Mouse (Mus musculus) cerebellum, adult 2 months (tissue): ENCODE measurements around the gene Tspan9.

Experiments
- CTCF ChIP-seq: fragments of 200-500 bp; IDR thresholded peaks from 2 replicates; pipeline ENCODE4 v1.5.1; 2011; ENCODE audit warnings: low read depth, mild to moderate bottlenecking, control low read depth, low read length, moderate library complexity, borderline replicate concordance; ENCODE audit not compliant: insufficient read depth
- POLR2A ChIP-seq: fragments of 200-500 bp; IDR thresholded peaks from 2 replicates; pipeline ENCODE4 v1.6.1; 2011; ENCODE audit warnings: low read length, control low read depth, borderline replicate concordance; ENCODE audit not compliant: insufficient read depth

DNA sequence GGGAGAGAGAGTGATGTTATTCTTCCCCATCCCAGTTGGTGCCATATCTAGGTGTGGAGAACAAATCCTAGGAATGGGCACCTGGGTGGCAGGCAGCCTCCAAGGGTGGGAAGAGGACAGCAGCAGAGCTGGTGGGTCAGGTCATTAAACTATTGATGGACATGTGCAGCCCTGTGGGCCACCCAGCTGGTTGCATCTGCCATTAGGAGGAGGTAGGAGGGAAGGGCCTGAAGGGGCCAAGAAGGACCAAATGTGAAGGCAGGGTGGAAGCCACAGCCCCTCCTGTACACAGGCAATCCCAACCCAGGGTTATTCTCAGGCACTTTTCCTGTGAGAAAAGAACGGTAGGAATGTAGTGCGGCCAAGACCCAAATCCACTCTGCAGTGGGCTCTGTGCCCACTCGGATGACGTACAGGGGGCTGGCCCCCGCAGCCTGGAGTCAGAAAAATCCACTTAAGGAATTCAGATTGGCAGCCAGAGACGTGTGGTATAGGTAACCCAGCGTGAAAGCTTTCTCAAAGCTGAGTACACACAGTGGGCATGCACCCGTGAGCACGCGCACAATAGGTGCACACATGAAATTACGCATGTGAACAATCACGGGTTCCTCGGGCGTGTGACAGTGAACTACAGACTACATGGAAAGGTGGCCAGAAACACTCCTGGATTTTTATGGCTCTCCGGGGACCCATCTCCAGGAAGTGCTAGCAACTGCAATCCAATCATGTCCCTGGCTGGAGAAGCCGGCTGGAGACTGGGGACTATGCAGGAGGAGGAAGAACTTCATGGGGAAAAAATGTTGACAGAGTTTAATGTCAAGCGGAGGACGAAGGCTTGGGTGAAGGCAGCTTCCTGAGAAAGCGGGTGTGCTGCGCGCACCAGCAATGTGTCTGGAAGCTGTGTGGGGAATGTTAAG lies 67.0 kb downstream of the Tspan9 start:
- no peak for TF ChIP-seq CTCF
- no peak for TF ChIP-seq POLR2A
